Mouse (Mus musculus) hindbrain, embryonic 16.5 days (tissue): ENCODE measurements around the gene Snupn. TPM values are rescaled to one million over a fixed set of nuclear protein-coding genes. Genes with fewer than 3 reads are reported as not detected.
"Not testable (repeated sequence)": the region's sequence is repeated elsewhere in the genome, so short reads cannot be mapped to it uniquely, and the experiment has no call there.

ENCODE experiments used
- ATAC-seq: fragments of 200-750 bp; cut with Nextera tagmentation; 2 replicates; pipeline ENCODE4 v1.8.0; 2017; ENCODE audit warnings: moderate TSS enrichment, moderate library complexity
- H3K27ac ChIP-seq: fragments of 300-500 bp; sonication (generic); 2 replicates; pipeline ENCODE4 v1.5.1; 2014; ENCODE audit warnings: low read depth, mild to moderate bottlenecking, control low read depth, low read length, moderate library complexity
- H3K27me3 ChIP-seq: fragments of 300-500 bp; sonication (generic); replicated peaks from 2 replicates; pipeline ENCODE4 v1.6.1; 2014; ENCODE audit warnings: low read length; ENCODE audit not compliant: control insufficient read depth, insufficient read depth
- H3K36me3 ChIP-seq: fragments of 300-500 bp; sonication (generic); 2 replicates; pipeline ENCODE4 v1.6.1; 2014; ENCODE audit warnings: mild to moderate bottlenecking, low read length, moderate library complexity, mixed read lengths; ENCODE audit not compliant: control insufficient read depth, insufficient read depth
- H3K4me1 ChIP-seq: fragments of 300-500 bp; sonication (generic); 2 replicates; pipeline ENCODE4 v1.6.1; 2014; ENCODE audit warnings: low read depth, low read length; ENCODE audit not compliant: control insufficient read depth, insufficient read depth
- H3K4me2 ChIP-seq: fragments of 300-500 bp; sonication (generic); 2 replicates; pipeline ENCODE4 v1.6.1; 2014; ENCODE audit warnings: mild to moderate bottlenecking, low read length, control low read depth, moderate library complexity
- H3K4me3 ChIP-seq: fragments of 300-500 bp; sonication (generic); 2 replicates; pipeline ENCODE4 v1.5.1; 2014; ENCODE audit warnings: mild to moderate bottlenecking, low read length, control low read depth, moderate library complexity
- H3K9ac ChIP-seq: fragments of 300-500 bp; sonication (generic); 2 replicates; pipeline ENCODE4 v1.6.1; 2014; ENCODE audit warnings: low read depth, mild to moderate bottlenecking, control low read depth, low read length, moderate library complexity
- H3K9me3 ChIP-seq: fragments of 300-500 bp; sonication (generic); 2 replicates; pipeline ENCODE4 v1.6.1; 2014; ENCODE audit warnings: mild to moderate bottlenecking, low read length, moderate library complexity; ENCODE audit not compliant: control insufficient read depth
- WGBS: fragments of 180-500 bp; shearing (Covaris S2); extraction: QIAGEN DNeasy Blood & Tissue Kit; methylation state at CpG from one replicate; pipeline ENCODE4 v1.1.7; 2014; 5-methylcytosine and 5-hydroxymethylcytosine counted together
- polyA plus RNA-seq: library from polyadenylated mRNA; unstranded; fragments of >200 nt; fragmentation: Nextera tagmentation; extraction: Ambion mirVana; gene quantifications from 2 replicates; pipeline ENCODE4 v1.2.1, GENCODE M21; 2015

Gene Snupn
- polyA plus RNA-seq, 1 experiment from 2014 or later = 28.9 TPM

- not testable (repeated sequence) for H3K36me3 ChIP-seq, H3K4me1 ChIP-seq, ATAC-seq
These were observed 2.0 kb upstream of the Snupn start for GRCm38 (mm10) chr9:56948699-56949098.

GRCm38 (mm10) chr9:56949767-56950166 is 911 bp upstream of the Snupn start:
- ATAC-seq = no peak
- Histone ChIP-seq H3K36me3 (no peaks in the 10 kb centered on the region), H3K4me1 (peaks cover 10% of the 10 kb centered on the region), H3K27ac (0 out of 2 replicates have a peak overlapping the region, but pooled peaks have one; percentile 4), H3K9ac (peak overlapping the region; percentile 19), H3K9me3 (no peaks in the 10 kb centered on the region), H3K27me3 (no peaks in the 10 kb centered on the region), H3K4me2 (peak overlapping the region; percentile 61), H3K4me3 (peak overlapping the region; percentile 34)
- WGBS = 35% methylated on average over 13 of the region's 13 CpGs

More at GRCm38 (mm10) chr9:56948699-56949098, 2.0 kb upstream of the Snupn start:
- H3K9me3 ChIP-seq, H3K9ac ChIP-seq, H3K27me3 ChIP-seq, H3K4me3 ChIP-seq, H3K27ac ChIP-seq, H3K4me2 ChIP-seq: not testable (repeated sequence)
- WGBS = 85% methylated on average over 5 of the region's 5 CpGs

DNA sequence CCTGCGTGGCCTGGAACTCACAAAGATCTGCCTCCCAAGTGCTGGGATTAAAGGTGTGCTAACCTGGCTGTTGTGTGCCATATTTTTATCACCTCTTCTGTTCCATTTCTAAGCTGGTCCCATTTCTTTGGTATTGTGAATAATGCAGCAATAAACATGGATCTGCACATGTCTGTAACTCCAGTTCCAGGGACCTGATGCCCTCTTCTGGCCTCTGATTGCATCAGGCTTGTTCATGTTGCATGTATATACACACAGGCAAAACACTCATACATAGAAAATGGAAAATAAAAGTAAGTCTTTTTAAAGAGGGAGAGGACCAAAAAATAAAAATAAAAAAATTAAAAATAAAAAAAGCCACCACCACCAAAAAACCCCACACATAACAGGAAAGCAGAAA is 2.9 kb downstream of the Snupn start:
- H3K4me2 ChIP-seq = no peak overlapping the region
- H3K4me3 ChIP-seq = no peak overlapping the region
- H3K4me1 ChIP-seq = peaks cover 10% of the 10 kb centered on the region
- no peak overlapping the region for H3K9ac ChIP-seq
- WGBS = 100% methylated on average over 1 of the region's 1 CpGs
- H3K36me3 ChIP-seq = no peaks in the 10 kb centered on the region; the same call in 1 of the 2 replicates
- no peak overlapping the region for H3K27ac ChIP-seq
- no peak for ATAC-seq
- no peaks in the 10 kb centered on the region for H3K9me3 ChIP-seq
- H3K27me3 ChIP-seq = no peaks in the 10 kb centered on the region

- no peaks in the 10 kb centered on the region for H3K4me1 ChIP-seq
- ATAC-seq = no peak
- H3K27me3 ChIP-seq = no peaks in the 10 kb centered on the region
These were observed 6.4 kb downstream of the Snupn start for GRCm38 (mm10) chr9:56956966-56957675.

DNA sequence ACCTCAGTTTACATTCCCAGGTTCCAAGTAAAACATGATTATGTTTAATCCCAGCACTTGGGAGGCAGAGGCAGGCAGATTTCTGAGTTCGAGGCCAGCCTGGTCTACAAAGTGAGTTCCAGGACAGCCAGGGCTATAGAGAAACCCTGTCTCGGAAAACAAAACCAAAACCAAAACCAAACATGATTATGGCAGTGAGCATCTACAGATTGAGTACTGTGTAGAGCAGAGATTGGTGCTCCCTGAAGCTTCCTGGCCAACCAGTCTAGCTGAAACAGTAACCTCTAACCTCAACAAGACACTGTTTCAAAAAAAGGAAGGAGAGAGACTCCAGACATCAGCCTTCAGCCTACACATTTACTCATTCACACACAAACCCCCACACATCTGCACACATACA is 8.0 kb downstream of the Snupn start:
- Histone ChIP-seq H3K9me3 (no peaks in the 10 kb centered on the region), H3K36me3 (peaks cover 8% of the 10 kb centered on the region; the same call in 1 of the 2 replicates), H3K4me2 (no peak overlapping the region), H3K4me3 (no peak overlapping the region), H3K4me1 (no peaks in the 10 kb centered on the region), H3K27ac (no peak overlapping the region), H3K9ac (no peak overlapping the region), H3K27me3 (no peaks in the 10 kb centered on the region)
- WGBS = 98% methylated on average over 2 of the region's 2 CpGs
- ATAC-seq = no peak

More at GRCm38 (mm10) chr9:56956966-56957675, 6.4 kb downstream of the Snupn start:
- H3K27ac ChIP-seq = no peak overlapping the region
- no peak overlapping the region for H3K4me3 ChIP-seq
- H3K4me2 ChIP-seq = no peak overlapping the region
- no peaks in the 10 kb centered on the region; the same call in 1 of the 2 replicates for H3K36me3 ChIP-seq
- WGBS = 92% methylated on average over 7 of the region's 7 CpGs
- no peaks in the 10 kb centered on the region for H3K9me3 ChIP-seq
- no peak overlapping the region for H3K9ac ChIP-seq

GRCm38 (mm10) chr9:56961591-56961990 is 10.9 kb downstream of the Snupn start:
- Histone ChIP-seq H3K4me1 (no peaks in the 10 kb centered on the region), H3K9ac (no peak overlapping the region), H3K9me3 (no peaks in the 10 kb centered on the region), H3K27ac (no peak overlapping the region), H3K4me2 (no peak overlapping the region), H3K4me3 (no peak overlapping the region), H3K27me3 (no peaks in the 10 kb centered on the region), H3K36me3 (peaks cover 13% of the 10 kb centered on the region; the same call in 1 of the 2 replicates)
- WGBS = 98% methylated on average over 3 of the region's 3 CpGs
- ATAC-seq = no peak

DNA sequence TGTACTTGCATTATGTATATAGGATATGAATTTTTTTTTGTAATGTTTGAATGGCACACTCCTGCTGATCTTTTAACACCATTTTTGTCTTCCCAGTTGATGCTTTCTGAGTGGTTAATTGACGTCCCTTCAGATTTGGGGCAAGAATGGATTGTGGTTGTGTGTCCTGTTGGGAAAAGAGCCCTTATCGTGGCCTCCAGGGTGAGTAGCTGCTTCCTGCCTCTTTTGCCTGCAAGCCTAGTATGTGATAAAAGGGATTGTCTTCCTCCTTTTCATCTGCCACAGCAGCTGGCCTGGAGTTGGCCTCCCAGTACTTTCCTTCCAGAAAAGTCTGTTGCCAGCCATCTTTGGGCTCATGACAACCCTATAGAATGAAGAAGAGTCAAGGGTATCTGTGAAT is 19.5 kb downstream of the Snupn start:
- Histone ChIP-seq H3K4me2 (no peak overlapping the region), H3K4me3 (no peak overlapping the region), H3K9ac (no peak overlapping the region), H3K27me3 (no peaks in the 10 kb centered on the region), H3K36me3 (peaks cover 9% of the 10 kb centered on the region), H3K9me3 (no peaks in the 10 kb centered on the region), H3K4me1 (no peaks in the 10 kb centered on the region), H3K27ac (no peak overlapping the region)
- 88% methylated on average over 2 of the region's 2 CpGs for WGBS
- no peak for ATAC-seq

DNA sequence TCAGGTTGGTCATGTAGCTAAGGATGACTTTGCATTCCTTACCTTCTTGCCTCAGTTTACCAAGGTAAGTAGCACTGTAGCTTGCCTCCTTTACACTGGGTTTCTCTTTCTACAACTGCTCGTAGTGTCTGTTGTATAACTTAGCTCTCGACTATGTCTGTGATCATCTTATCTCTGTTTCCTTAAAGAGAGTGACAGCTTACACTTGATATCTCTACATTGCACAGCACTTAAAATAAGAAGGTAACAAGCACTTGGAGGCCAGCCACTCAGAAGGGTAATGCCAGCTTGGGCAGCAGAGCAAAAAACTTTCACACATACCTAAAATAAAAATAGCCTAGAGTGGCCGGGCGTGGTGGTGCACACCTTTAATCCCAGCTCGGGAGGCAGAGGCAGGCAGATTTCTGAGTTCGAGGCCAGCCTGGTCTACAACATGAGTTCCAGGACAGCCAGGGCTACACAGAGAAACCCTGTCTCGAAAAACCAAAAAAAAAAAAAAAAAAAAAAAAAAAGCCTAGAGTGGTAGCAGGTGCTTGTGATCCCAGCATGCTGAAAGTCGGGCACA is 23.4 kb downstream of the Snupn start:
- Histone ChIP-seq H3K4me1 (no peaks in the 10 kb centered on the region), H3K9me3 (no peaks in the 10 kb centered on the region), H3K9ac (no peak overlapping the region), H3K36me3 (peaks cover 9% of the 10 kb centered on the region; the same call in 1 of the 2 replicates), H3K27me3 (no peaks in the 10 kb centered on the region), H3K4me2 (no peak overlapping the region), H3K27ac (no peak overlapping the region), H3K4me3 (no peak overlapping the region)
- WGBS = 93% methylated on average over 7 of the region's 8 CpGs
- ATAC-seq = no peak

GRCm38 (mm10) chr9:56975199-56975598 is 24.5 kb downstream of the Snupn start:
- WGBS = 81% methylated on average over 3 of the region's 3 CpGs
- Histone ChIP-seq H3K27ac (no peak overlapping the region), H3K4me2 (no peak overlapping the region), H3K4me1 (no peaks in the 10 kb centered on the region), H3K9ac (no peak overlapping the region), H3K36me3 (peaks cover 8% of the 10 kb centered on the region; the same call in 1 of the 2 replicates), H3K4me3 (no peak overlapping the region), H3K9me3 (no peaks in the 10 kb centered on the region), H3K27me3 (no peaks in the 10 kb centered on the region)
- no peak for ATAC-seq
